In the genomic region with DNA sequence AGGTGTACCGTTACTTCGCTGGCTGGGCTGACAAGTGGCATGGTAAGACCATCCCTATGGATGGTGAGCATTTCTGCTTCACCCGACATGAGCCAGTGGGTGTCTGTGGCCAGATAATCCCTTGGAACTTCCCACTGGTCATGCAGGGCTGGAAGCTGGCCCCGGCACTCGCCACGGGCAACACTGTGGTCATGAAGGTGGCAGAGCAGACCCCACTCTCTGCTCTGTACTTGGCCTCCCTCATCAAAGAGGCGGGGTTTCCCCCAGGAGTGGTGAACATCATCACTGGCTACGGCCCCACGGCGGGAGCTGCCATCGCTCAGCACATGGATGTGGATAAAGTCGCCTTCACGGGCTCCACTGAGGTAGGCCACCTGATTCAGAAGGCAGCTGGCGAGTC, we compare ENCODE assay signal across 19 mouse cellular contexts. TPM values are rescaled to one million over a fixed set of nuclear protein-coding genes. Genes with fewer than 3 reads are reported as not detected.
DNase-seq lines count a peak whose midpoint lies in the region; ATAC-seq and TF ChIP-seq lines count a peak whose summit lies in the region.
"Had no signal": no experiment of that assay in that cellular context is flagged by ENCODE, and none has a peak within 500 bp of the region (broad histone marks: within the 10 kb centered on the region; RNA-seq: fewer than 3 reads in every experiment).

No protein-coding gene starts in this region.

- intact Hi-C loops in left cerebral cortex, postnatal 4 days (cut with DNase I): no loop called here

- no peaks in the 10 kb centered on the region for H3K9me3 ChIP-seq in intestine, postnatal 0 days (ENCODE audit: control insufficient read depth)
- H3K9me3 ChIP-seq: forebrain, embryonic 13.5 days; forebrain, embryonic 15.5 days had no signal

- TF ChIP-seq CTCF in brain, embryonic 14.5 days (IDR thresholded peaks at IDR 0.05; ENCODE audit: borderline replicate concordance, extremely low read depth, insufficient read depth, insufficient read length): no peak
- no peak for TF ChIP-seq CTCF in intestine, postnatal 0 days (IDR thresholded peaks at IDR 0.05; ENCODE audit: low read depth)

- H3K27me3 ChIP-seq in intestine, postnatal 0 days (replicated peaks; ENCODE audit: control insufficient read depth, insufficient read depth, low read length): no peaks in the 10 kb centered on the region
- H3K27me3 ChIP-seq: forebrain, embryonic 13.5 days; forebrain, embryonic 15.5 days had no signal

- H3K27ac ChIP-seq in intestine, postnatal 0 days (ENCODE audit: low read depth, low read length): no peak overlapping the region
- H3K27ac ChIP-seq: forebrain, embryonic 15.5 days had no signal

- no peak overlapping the region for H3K9ac ChIP-seq in intestine, postnatal 0 days (ENCODE audit: low read depth, low read length)
- H3K9ac ChIP-seq: forebrain, embryonic 13.5 days; forebrain, embryonic 15.5 days; forebrain, postnatal 0 days had no signal

- H3K36me3 ChIP-seq in intestine, postnatal 0 days (ENCODE audit: control insufficient read depth, insufficient read depth): peaks cover 39% of the 10 kb centered on the region

- no peak for TF ChIP-seq POLR2A in brain, embryonic 14.5 days (IDR thresholded peaks at IDR 0.05; ENCODE audit: borderline replicate concordance, extremely low read depth, insufficient read depth, insufficient read length, poor library complexity, severe bottlenecking)

- WGBS in intestine, postnatal 0 days: 86% methylated on average over 14 of the region's 14 CpGs

- no peak overlapping the region for H3K4me3 ChIP-seq in intestine, postnatal 0 days (ENCODE audit: low read depth, low read length)
- H3K4me3 ChIP-seq: forebrain, embryonic 13.5 days; forebrain, embryonic 15.5 days had no signal

- peak overlapping the region; percentile 49; the same call in 1 of the 2 replicates for H3K4me2 ChIP-seq in intestine, postnatal 0 days (replicated peaks; ENCODE audit: low read depth)
- H3K4me2 ChIP-seq: forebrain, embryonic 13.5 days; forebrain, embryonic 15.5 days had no signal

- ATAC-seq in intestine, postnatal 0 days: no peak
- ATAC-seq: forebrain, embryonic 13.5 days; forebrain, embryonic 15.5 days; forebrain, postnatal 0 days had no signal

- peak; percentile 91 for DNase-seq in heart, adult 11 months
- no peak for DNase-seq in heart, adult 9 months (ENCODE audit: low spot score in 2 of 2)
- DNase-seq in brain, embryonic 14.5 days (ENCODE audit: low read depth): peak; percentile 16
- no peak for DNase-seq in left cerebral cortex, postnatal 4 days
- no peak for DNase-seq in kidney, postnatal 14 days
- DNase-seq: adrenal gland, adult 2 months; adrenal gland, postnatal 10 days; adrenal gland, postnatal 25 days; cerebellum, adult 11-12 months; cerebellum, adult 2 months; cerebellum, adult 9-10 months; cerebellum, postnatal 10 days; cerebellum, postnatal 25 days; forebrain, postnatal 0 days had no signal

- no peaks in the 10 kb centered on the region; the same call in 1 of the 2 replicates for H3K4me1 ChIP-seq in intestine, postnatal 0 days (replicated peaks; ENCODE audit: control insufficient read depth, insufficient read depth, low read length)

RNA-seq across cellular contexts. Expression of gene Aldh1b1, which starts 4.1 kb away (rescaled TPM):
- polyA plus RNA-seq in brain, embryonic 14.5 days (2012; rRNA removed): 9.8 and 11.4 TPM in 2 replicates
- 350 and 391 TPM in 2 replicates for polyA plus RNA-seq in intestine, postnatal 0 days (2015; fragmentation: Nextera tagmentation; extraction: Ambion mirVana)
- total RNA-seq in left cerebral cortex, postnatal 4 days (2021): 10 to 100 TPM; 27.9 to 28.0 TPM
- polyA plus RNA-seq: C2C12 had no signal

RNA-seq across cellular contexts. Expression of gene Igfbpl1, which starts 23.8 kb away (rescaled TPM):
- 266 and 421 TPM in 2 replicates for polyA plus RNA-seq in brain, embryonic 14.5 days (2012; rRNA removed)
- 0.16 and 0.18 TPM in 2 replicates for polyA plus RNA-seq in intestine, postnatal 0 days (2015; fragmentation: Nextera tagmentation; extraction: Ambion mirVana)
- total RNA-seq in left cerebral cortex, postnatal 4 days (2021): 10 to 100 TPM; 35.5 to 36.2 TPM
- total RNA-seq: adrenal gland, adult 2 months; adrenal gland, postnatal 25 days; MEL had no signal
- polyA plus RNA-seq: adrenal gland, adult 2 months; C2C12 had no signal

RNA-seq across cellular contexts. Expression of gene Stra6l, which starts 45.6 kb away (rescaled TPM):
- 2.6 and 4.1 TPM in 2 replicates for polyA plus RNA-seq in brain, embryonic 14.5 days (2012; rRNA removed)
- 47.9 and 59.0 TPM in 2 replicates for polyA plus RNA-seq in intestine, postnatal 0 days (2015; fragmentation: Nextera tagmentation; extraction: Ambion mirVana)
- total RNA-seq in left cerebral cortex, postnatal 4 days (2021): under 1 TPM; 0.16 to 0.20 TPM
- total RNA-seq: MEL had no signal
- polyA plus RNA-seq: C2C12 had no signal

Comparison
In these comparisons a context has a peak if more than half of its experiments do, and no peak if none do; other contexts are left out.
1. DNase-seq: peak in heart, adult 11 months (single experiment) and brain, embryonic 14.5 days (single experiment); none in heart, adult 9 months (0 of 2), left cerebral cortex, postnatal 4 days (single experiment) and kidney, postnatal 14 days (single experiment).
2. RNA of gene Aldh1b1, which starts 4.1 kb away (polyA plus RNA-seq): 350 to 391 TPM in intestine, postnatal 0 days; 9.8 to 11.4 TPM in brain, embryonic 14.5 days; every median in the first group is over 10 times any median in the second.
3. RNA of gene Igfbpl1, which starts 23.8 kb away (polyA plus RNA-seq): 266 to 421 TPM in brain, embryonic 14.5 days; 0.16 to 0.18 TPM in intestine, postnatal 0 days; every median in the first group is over 100 times any median in the second.